Mouse (Mus musculus) heart, adult 2 months (tissue): Measurements from ENCODE around the gene Fgfr2.

ENCODE experiments used
- CTCF ChIP-seq: fragments of 200-600 bp; IDR thresholded peaks from 2 replicates; pipeline ENCODE4 v1.8.1; 2022; ENCODE audit warnings: antibody characterized with exemption, mild to moderate bottlenecking, moderate library complexity
- EP300 ChIP-seq: fragments of 200-500 bp; IDR thresholded peaks from 2 replicates; pipeline ENCODE4 v1.6.1; 2011; ENCODE audit warnings: low read depth, low read length, control low read depth; ENCODE audit not compliant: insufficient read depth

DNA sequence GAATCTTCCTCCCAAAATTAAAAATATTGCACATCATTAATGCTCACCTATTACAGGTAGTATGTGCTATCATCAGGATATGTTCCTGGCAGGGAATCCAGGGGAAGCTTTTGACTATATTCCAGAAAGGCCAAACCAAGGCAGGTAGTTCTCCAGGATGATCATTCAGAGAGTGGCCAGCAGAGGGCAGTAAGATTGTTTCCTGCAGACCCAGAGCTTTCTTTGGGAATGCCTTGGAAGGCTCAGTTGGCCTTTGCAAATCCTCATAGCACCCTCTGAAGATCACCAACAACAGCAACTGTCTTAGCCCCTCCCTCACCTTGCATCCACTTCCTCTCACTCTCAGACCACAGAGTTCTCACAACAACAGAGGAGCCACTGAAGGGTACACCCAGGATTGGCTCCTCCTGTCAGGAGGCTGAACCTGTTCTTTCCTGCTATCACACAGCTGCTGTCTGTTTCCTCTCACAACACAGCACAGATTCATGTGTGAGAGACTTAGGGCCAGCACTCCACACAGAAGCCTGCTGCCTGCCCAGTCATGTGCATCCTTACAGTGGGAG, 2068.3 kb downstream of the Fgfr2 start:
- no peak for TF ChIP-seq EP300
- peak; percentile 48 for TF ChIP-seq CTCF
